Mouse (Mus musculus): ENCODE measurements around the gene Sema5a.

DNA sequence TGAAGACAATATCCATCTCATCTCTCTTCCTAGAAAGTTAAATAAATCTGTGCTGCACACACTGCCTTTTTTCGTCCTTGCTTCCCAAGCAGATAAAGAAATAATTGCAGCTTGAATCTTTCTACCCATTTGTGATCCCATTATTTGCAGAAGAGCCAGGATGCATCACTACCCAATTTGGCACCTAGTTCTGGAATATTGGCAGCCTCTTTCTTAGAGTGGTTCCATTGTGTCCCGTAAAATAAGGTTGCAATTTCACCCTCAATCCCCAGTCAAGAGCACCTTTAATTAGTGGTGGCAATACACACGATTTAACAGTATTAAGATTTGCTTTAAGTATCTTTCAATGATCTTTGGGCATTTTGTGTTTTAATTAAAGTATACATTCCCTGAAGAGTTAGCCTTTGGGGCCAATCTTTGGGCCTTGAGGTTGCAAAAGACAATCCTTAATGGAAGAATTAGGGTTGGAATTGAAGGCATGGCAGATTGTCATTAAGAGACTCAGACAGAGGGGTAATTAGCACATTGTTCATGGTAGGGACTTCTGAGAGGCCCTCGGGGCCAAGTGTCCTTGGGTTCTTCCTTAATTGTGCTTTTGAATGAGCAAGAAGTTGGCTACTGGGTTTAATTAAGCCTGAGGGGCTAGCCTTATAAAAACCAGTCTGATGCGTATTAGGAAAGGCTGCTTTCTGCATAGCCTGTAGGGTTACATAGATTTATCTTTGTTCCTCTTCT lies 14.9 kb downstream of the Sema5a start:
- TF ChIP-seq POLR2A (IDR thresholded peaks at IDR 0.05; ENCODE audit: borderline replicate concordance, extremely low read depth, low read depth, low read length) (no peak), CTCF (IDR thresholded peaks at IDR 0.05; ENCODE audit: insufficient read depth, low read length) (no peak)
